Mouse (Mus musculus) lung, postnatal 36 days (tissue): ENCODE data around the gene Pkd1.
A peak's percentile ranks its signal among the peaks of the same experiment; 100 is the strongest.

Source experiments
- DNase-seq: peaks from one replicate; pipeline ENCODE4 v3.0.0; 2022; ENCODE audit warnings: mixed read lengths

Gene Pkd1

GRCm38 (mm10) chr17:24549618-24550415 is at the start of gene Pkd1:
Gene Pkd1, plus strand, starts transcription at chr17:24549834.
- peak; percentile 100 for DNase-seq

- no peak for DNase-seq
These were observed 47.4 kb upstream of the Pkd1 start for GRCm38 (mm10) chr17:24502208-24502607.

- no peak for DNase-seq
These were observed 45.5 kb upstream of the Pkd1 start for GRCm38 (mm10) chr17:24504085-24504484.

- DNase-seq, result no peak
These were observed 44.2 kb upstream of the Pkd1 start for GRCm38 (mm10) chr17:24505286-24505955.

GRCm38 (mm10) chr17:24506332-24507070 is 43.1 kb upstream of the Pkd1 start:
- DNase-seq, result no peak

GRCm38 (mm10) chr17:24507129-24507664 is 42.4 kb upstream of the Pkd1 start:
- no peak for DNase-seq

GRCm38 (mm10) chr17:24507806-24508460 is 41.7 kb upstream of the Pkd1 start:
- no peak for DNase-seq

GRCm38 (mm10) chr17:24513609-24514008 is 36.0 kb upstream of the Pkd1 start:
- DNase-seq, result peak; percentile 83

- DNase-seq, result peak; percentile 73
These were observed 35.1 kb upstream of the Pkd1 start for GRCm38 (mm10) chr17:24514270-24515257.

- DNase-seq, result no peak
These were observed 29.2 kb upstream of the Pkd1 start for GRCm38 (mm10) chr17:24520450-24520849.

- DNase-seq, result no peak
These were observed 24.9 kb upstream of the Pkd1 start for GRCm38 (mm10) chr17:24524734-24525133.

GRCm38 (mm10) chr17:24527315-24527714 is 22.3 kb upstream of the Pkd1 start:
- DNase-seq, result peak; percentile 26

GRCm38 (mm10) chr17:24527723-24528559 is 21.7 kb upstream of the Pkd1 start, which contains the start of gene Traf7:
Gene Traf7, minus strand, starts transcription at chr17:24527938.
- peak; percentile 99 for DNase-seq

GRCm38 (mm10) chr17:24528560-24528918 is 21.1 kb upstream of the Pkd1 start:
- no peak for DNase-seq

GRCm38 (mm10) chr17:24529007-24529451 is 20.6 kb upstream of the Pkd1 start:
- peak; percentile 71 for DNase-seq

GRCm38 (mm10) chr17:24529883-24530282 is 19.8 kb upstream of the Pkd1 start:
- no peak for DNase-seq

- no peak for DNase-seq
These were observed 19.1 kb upstream of the Pkd1 start for GRCm38 (mm10) chr17:24530361-24531050.

GRCm38 (mm10) chr17:24531064-24531463 is 18.6 kb upstream of the Pkd1 start:
- no peak for DNase-seq

- DNase-seq, result no peak
These were observed 17.6 kb upstream of the Pkd1 start for GRCm38 (mm10) chr17:24532045-24532444.
